Mouse (Mus musculus): Measurements from ENCODE around the gene Trpt1. TPM values are rescaled to one million over a fixed set of nuclear protein-coding genes. Genes with fewer than 3 reads are reported as not detected.
A peak's percentile ranks its signal among the peaks of the same experiment; 100 is the strongest.

Gene Trpt1
- total RNA-seq, 1 experiment from 2014 or later = 3.0 TPM

DNA sequence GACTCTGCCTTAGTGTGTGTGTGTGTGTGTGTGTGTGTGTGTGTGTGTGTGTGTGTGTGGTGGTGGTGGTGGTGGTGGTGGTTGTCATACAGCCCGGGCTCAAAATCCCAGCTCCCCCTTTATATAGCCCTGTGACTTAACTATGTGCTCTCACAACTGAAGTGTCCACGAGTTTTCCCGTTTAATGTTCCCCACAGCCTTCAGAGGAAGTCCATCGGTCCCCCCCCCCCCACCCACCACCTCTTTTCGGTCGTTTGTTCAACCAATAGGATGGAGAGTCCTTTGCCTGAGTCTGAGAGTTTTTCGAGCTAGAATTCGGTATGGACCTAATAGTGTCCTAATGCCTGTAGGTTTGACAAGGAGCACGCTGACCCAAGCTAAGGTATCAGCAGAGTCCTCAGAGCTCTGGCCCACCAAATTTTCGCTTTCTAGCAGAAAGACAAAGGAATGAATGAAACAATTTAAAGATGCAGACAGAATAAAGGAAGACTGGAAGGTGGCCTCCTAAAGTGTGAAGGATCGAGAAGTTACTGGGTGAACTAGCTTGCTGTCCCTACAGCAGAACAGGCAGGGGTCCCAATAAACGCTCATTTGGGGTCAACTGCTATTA is 22.2 kb upstream of the Trpt1 start:
- no peak for ATAC-seq (replicated peaks; ENCODE audit: insufficient number of reproducible peaks, low FRiP score, low TSS enrichment, poor library complexity, severe bottlenecking)

DNA sequence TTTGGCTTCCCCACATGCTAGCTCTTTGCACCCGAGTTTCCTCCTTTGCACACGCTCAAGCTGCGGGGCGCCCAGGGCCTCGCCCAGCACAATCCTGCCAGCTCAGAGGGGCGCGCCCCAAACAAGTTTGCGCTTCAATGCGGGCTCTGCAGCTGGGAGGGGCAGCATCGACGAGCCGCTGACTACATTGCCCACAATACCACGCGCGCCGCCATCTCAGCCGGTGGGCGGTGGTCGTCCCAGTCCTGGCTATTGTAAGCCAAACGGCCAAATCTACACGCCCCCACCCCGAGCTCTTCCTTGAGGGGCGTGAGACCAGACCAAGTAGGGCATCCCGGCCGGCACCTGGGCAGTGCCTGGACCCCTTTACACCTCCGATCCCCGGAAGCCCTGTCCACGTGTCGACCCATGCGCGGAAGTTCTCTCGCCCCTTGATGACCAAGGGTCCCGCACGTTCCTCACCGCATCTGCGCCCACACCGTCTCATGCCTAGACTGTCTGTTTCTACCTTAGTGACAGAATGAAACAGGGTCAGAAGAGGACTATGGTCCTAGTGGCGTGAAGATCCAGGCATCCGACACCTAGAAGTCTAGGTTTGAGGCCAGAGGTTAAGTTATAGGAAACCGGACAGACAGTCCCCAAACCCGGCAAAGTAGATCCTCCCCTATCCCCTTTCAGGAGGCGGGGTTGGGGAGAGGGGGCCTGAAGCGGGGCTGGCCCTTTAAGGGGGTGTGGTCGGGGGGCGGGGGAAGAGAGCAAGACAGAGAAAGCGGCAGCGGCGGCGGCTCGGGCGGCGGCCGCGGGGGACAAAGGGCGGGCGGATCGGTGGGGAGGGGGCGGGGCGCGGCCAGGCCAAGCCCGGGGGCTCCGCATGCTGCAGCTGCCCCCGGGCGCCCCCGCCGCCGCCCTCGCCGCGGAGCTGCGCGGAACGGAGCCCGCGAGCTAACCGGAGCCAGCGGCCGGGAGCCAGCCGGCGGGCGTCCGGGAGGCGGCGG is 21.4 kb upstream of the Trpt1 start, which contains the start of gene Ppp1r14b:
Gene Ppp1r14b (plus strand): TSS at position 758 of the 995 bp plus-strand sequence.
- ATAC-seq (replicated peaks; ENCODE audit: insufficient number of reproducible peaks, low FRiP score, low TSS enrichment, poor library complexity, severe bottlenecking) = peak; percentile 68

- ATAC-seq (replicated peaks; ENCODE audit: insufficient number of reproducible peaks, low FRiP score, low TSS enrichment, poor library complexity, severe bottlenecking) = no peak
These were observed 20.1 kb upstream of the Trpt1 start, which contains the start of gene Plcb3 for GRCm38 (mm10) chr19:6975537-6976521. Gene Plcb3, minus strand, starts transcription at chr19:6976470.

- no peak for ATAC-seq (replicated peaks; ENCODE audit: insufficient number of reproducible peaks, low FRiP score, low TSS enrichment, poor library complexity, severe bottlenecking)
These were observed 17.9 kb upstream of the Trpt1 start for GRCm38 (mm10) chr19:6977759-6978638.

- ATAC-seq (replicated peaks; ENCODE audit: insufficient number of reproducible peaks, low FRiP score, low TSS enrichment, poor library complexity, severe bottlenecking) = no peak
These were observed 17.3 kb upstream of the Trpt1 start for GRCm38 (mm10) chr19:6978639-6978974.

GRCm38 (mm10) chr19:6979001-6979479 is 16.9 kb upstream of the Trpt1 start:
- ATAC-seq (replicated peaks; ENCODE audit: insufficient number of reproducible peaks, low FRiP score, low TSS enrichment, poor library complexity, severe bottlenecking) = no peak

GRCm38 (mm10) chr19:6979486-6980380 is 16.2 kb upstream of the Trpt1 start:
- peak; percentile 87 for ATAC-seq (replicated peaks; ENCODE audit: insufficient number of reproducible peaks, low FRiP score, low TSS enrichment, poor library complexity, severe bottlenecking)

- peak; percentile 70 for ATAC-seq (replicated peaks; ENCODE audit: insufficient number of reproducible peaks, low FRiP score, low TSS enrichment, poor library complexity, severe bottlenecking)
These were observed 15.4 kb upstream of the Trpt1 start, which contains the start of gene Fkbp2 for GRCm38 (mm10) chr19:6980381-6981093. Gene Fkbp2, minus strand, starts transcription at chr19:6980501.

GRCm38 (mm10) chr19:6981465-6981864 is 14.5 kb upstream of the Trpt1 start:
- ATAC-seq (replicated peaks; ENCODE audit: insufficient number of reproducible peaks, low FRiP score, low TSS enrichment, poor library complexity, severe bottlenecking) = no peak

- no peak for ATAC-seq (replicated peaks; ENCODE audit: insufficient number of reproducible peaks, low FRiP score, low TSS enrichment, poor library complexity, severe bottlenecking)
These were observed 12.3 kb upstream of the Trpt1 start for GRCm38 (mm10) chr19:6983621-6984020.

DNA sequence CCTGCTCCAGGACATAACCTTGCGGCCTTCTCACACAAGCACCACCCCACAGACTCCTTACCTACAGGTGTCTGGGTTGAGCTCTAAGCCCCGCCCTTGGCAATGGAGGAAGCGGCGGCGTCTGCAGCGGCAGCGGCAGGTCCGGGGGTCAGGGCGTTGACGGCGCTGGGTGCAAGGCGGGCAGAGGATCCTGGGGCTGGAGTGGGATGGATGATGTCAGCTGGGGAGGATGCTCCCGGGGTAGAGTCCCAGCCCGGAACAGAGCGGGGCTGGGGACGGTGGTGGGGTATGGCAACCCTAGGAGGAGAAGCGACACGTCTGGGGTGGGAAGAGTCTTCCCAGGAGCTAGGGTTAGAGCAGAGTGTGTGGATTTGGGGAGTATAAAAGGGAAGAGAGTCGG is 10.6 kb upstream of the Trpt1 start:
- ATAC-seq (replicated peaks; ENCODE audit: insufficient number of reproducible peaks, low FRiP score, low TSS enrichment, poor library complexity, severe bottlenecking) = no peak

- ATAC-seq (replicated peaks; ENCODE audit: insufficient number of reproducible peaks, low FRiP score, low TSS enrichment, poor library complexity, severe bottlenecking) = no peak
These were observed 9.8 kb upstream of the Trpt1 start for GRCm38 (mm10) chr19:6985951-6986708.

DNA sequence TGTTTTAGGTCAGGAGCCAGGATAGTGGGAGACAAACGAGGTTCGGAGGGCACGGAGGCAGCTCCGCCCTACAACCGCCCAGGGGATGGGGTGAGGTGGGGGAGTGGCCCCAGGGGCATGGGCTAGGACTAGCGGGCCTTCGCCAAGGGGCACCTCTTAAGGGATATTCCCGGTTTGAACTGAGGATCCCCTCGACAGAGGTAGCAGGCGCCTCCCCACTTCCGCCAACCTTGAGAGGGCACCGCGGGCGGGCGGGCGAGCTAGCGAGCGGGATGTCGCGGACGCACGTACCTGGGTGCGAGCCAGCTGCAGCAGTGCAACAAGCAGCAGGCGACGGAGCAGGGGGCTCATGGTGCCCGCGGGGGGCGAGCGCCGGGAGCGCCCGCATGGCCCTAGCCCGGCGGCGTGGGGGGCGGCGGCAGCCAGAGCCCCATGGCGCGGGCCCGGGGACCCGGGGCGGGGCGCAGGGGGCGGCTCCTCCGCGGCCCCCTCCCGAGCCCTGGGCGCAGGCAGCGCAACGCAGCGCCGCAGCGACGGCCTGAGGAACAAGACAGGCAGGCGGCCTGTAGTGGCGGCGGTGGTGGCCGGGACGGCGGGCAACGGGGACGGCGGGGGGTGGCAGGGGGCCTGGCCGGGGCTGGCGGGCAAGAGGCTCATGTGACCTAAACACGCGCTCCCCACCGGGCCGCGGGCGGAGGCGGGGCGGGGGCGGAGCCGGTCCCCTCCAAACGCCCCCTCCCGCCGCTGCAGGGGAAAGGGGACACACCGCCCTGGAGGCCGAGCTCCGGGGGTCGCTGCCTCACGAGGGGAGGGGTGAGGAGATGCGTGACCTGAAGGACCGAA is 8.6 kb upstream of the Trpt1 start, which contains the start of gene Vegfb:
Gene Vegfb (minus strand): TSS at position 591 of the 843 bp plus-strand sequence.
- no peak for ATAC-seq (replicated peaks; ENCODE audit: insufficient number of reproducible peaks, low FRiP score, low TSS enrichment, poor library complexity, severe bottlenecking)

- no peak for ATAC-seq (replicated peaks; ENCODE audit: insufficient number of reproducible peaks, low FRiP score, low TSS enrichment, poor library complexity, severe bottlenecking)
These were observed 8.0 kb upstream of the Trpt1 start for GRCm38 (mm10) chr19:6987904-6988285.

GRCm38 (mm10) chr19:6989251-6989650 is 6.7 kb upstream of the Trpt1 start:
- ATAC-seq (replicated peaks; ENCODE audit: insufficient number of reproducible peaks, low FRiP score, low TSS enrichment, poor library complexity, severe bottlenecking) = no peak
